Mouse (Mus musculus) E14TG2a.4 (cell line): Measurements from ENCODE around the gene Sin3a.

ENCODE experiments used
- H3K27me3 ChIP-seq: 2 replicates; pipeline ENCODE4 v1.6.1; 2014; ENCODE audit warnings: low read length, control low read depth; ENCODE audit not compliant: insufficient read depth
- H3K36me3 ChIP-seq: 2 replicates; pipeline ENCODE4 v1.6.1; 2014; ENCODE audit warnings: low read length, control low read depth; ENCODE audit not compliant: insufficient read depth
- H3K4me1 ChIP-seq: replicated peaks from 2 replicates; pipeline ENCODE4 v1.6.1; 2014; ENCODE audit warnings: low read depth, low read length, control low read depth
- H3K4me3 ChIP-seq: replicated peaks from 2 replicates; pipeline ENCODE4 v1.5.1; 2014; ENCODE audit warnings: mild to moderate bottlenecking, low read length
- H3K9me3 ChIP-seq: 2 replicates; pipeline ENCODE4 v1.6.1; 2014; ENCODE audit warnings: low read length, control low read depth
- CTCF ChIP-seq: conservative IDR thresholded peaks from 2 replicates; pipeline ENCODE4 v1.5.1; 2014; ENCODE audit warnings: low read length
- NANOG ChIP-seq: IDR thresholded peaks from 2 replicates; pipeline ENCODE4 v1.6.1; 2014; ENCODE audit warnings: borderline replicate concordance, low read length, mixed read lengths
- POU5F1 ChIP-seq: IDR thresholded peaks from 2 replicates; pipeline ENCODE4 v1.6.1; 2014; ENCODE audit warnings: low read length, borderline replicate concordance

The Sin3a gene

DNA sequence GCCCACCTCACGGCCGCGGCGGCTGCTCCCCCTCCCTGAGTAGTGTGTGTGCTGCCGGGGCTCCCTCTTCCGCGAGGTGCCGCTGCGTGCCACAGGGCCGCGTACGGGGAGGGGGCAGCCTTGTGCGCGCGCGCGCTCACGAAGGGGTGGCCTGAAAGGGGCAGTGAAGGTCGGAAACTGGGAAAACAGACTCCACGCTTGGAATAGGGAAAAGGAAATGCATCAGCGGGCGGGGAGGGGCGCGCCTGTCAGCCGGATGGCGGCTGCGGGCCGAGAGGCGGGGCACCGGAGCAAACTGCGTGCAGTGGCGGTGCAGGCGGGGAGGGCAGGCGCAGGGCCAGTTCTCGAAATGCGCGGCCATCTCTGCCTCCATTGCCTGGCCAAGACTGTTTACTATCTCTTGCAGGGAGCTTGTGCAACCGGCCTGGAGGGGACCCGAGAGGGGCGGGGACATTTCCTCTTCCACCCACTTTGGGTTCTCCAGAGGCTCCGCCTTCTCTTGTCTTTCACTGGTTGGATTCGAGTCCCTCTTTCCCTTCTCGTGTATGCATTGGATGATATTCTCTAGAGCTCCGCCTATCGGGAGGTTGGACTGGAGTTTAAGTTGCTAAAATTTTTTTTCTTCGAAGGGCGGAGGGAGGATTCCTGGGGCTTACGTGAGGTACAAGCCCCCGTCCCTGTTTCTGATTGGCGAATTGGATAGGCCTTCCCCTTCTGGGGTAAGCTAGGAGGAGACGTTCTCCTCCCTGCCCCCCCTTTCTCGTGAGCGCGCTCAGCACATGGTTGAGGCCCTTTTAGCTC lies 1.3 kb downstream of the Sin3a start:
- H3K9me3 ChIP-seq: no peaks in the 10 kb centered on the region
- H3K27me3 ChIP-seq: no peaks in the 10 kb centered on the region
- peak overlapping the region; percentile 98 for H3K4me3 ChIP-seq
- H3K4me1 ChIP-seq: peaks cover 37% of the 10 kb centered on the region
- peaks cover 5% of the 10 kb centered on the region; the same call in 1 of the 2 replicates for H3K36me3 ChIP-seq
- TF ChIP-seq POU5F1 (no peak), CTCF (no peak), NANOG (no peak)

DNA sequence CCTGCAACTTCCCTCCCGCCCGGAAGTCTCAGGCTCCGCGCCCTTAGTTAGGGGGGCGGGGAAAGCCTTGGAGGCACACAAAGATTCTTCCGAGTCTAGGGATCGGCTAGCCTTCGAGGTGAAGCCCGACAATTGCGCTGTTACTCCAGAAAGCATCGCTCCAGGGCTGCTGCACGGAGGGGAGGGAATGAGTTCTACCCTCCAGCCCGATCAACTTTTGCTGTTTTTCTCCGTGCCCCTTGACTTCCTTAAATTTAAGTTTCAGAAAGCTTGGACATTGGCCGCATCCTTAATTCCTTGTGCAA lies 1.9 kb downstream of the Sin3a start:
- TF ChIP-seq CTCF (no peak), POU5F1 (no peak), NANOG (no peak)
- Histone ChIP-seq H3K4me1 (peaks cover 37% of the 10 kb centered on the region), H3K9me3 (no peaks in the 10 kb centered on the region), H3K36me3 (peaks cover 10% of the 10 kb centered on the region), H3K27me3 (no peaks in the 10 kb centered on the region), H3K4me3 (peak overlapping the region; percentile 89)

DNA sequence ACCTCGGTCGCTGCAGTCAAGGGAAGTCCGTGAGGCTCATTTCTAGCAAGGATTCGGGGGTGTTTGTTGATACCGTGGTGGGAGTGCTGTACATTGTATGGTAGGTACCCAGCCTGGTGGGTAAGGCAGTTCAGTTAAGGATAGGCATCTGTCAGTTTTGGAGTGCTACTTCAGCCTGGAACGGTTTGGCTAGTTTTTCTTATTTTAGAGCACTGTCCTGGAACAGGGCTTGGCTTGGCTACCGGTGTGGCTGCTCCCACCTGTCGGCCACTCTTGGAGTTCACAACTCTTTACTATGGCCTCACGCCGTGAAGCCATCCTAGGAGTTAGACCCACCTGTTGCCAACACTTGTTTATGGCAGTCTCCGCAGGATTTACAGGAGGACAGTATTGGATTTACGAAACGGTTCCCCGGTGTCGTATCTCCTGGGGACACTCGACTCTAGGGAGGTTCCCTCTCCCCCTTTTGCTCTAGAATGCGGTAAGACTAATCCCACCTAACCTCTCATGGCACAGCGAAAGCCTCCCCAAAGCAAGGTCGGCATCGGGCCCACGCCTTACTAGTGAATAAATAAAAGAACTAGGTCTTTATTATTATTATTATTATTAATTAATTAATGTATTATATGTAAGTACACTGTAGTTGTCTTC lies 2.5 kb downstream of the Sin3a start:
- Histone ChIP-seq H3K4me1 (peaks cover 41% of the 10 kb centered on the region), H3K36me3 (peaks cover 13% of the 10 kb centered on the region), H3K4me3 (peak overlapping the region; percentile 89), H3K9me3 (no peaks in the 10 kb centered on the region), H3K27me3 (no peaks in the 10 kb centered on the region)
- TF ChIP-seq NANOG: no peak
- no peak for TF ChIP-seq CTCF
- TF ChIP-seq POU5F1: no peak

DNA sequence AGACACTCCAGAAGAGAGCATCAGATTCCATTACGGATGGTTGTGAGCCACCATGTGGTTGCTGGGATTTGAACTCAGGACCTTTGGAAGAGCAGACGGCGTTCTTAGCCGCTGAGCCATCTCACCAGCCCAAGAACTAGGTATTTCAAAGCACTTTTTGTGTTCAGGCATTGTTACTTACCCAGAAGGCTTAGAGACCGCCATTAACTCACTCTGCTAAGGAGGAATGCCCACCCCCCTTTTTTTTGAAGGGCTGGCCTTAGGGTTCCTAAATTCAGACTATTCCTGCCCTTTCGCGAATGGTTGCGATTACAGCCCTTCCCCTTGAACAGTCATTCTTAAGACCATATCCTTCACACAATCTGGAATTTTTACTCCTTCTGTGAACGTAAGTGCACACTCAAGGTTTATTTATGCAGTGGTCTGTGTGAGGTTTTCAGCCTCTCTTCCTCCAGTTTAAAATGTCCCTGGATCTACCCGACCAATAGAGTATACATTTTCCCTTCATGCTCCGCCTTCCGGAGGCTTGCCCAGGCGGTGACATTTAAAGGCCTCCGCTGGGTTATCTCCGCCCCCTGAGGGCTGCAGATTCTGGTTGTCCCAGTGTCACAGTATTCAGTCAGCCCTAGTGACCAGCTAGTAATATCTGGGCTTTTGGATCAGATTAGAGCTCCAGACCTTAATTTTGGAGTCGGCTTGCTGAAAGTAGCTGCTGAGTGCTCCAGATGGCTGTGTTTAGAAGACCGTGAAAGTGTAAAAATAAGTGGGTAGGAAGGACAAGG lies 3.2 kb downstream of the Sin3a start:
- TF ChIP-seq POU5F1 (no peak), CTCF (no peak), NANOG (no peak)
- Histone ChIP-seq H3K36me3 (peaks cover 19% of the 10 kb centered on the region), H3K4me1 (peaks cover 48% of the 10 kb centered on the region), H3K27me3 (no peaks in the 10 kb centered on the region), H3K4me3 (peak overlapping the region; percentile 89), H3K9me3 (no peaks in the 10 kb centered on the region)

DNA sequence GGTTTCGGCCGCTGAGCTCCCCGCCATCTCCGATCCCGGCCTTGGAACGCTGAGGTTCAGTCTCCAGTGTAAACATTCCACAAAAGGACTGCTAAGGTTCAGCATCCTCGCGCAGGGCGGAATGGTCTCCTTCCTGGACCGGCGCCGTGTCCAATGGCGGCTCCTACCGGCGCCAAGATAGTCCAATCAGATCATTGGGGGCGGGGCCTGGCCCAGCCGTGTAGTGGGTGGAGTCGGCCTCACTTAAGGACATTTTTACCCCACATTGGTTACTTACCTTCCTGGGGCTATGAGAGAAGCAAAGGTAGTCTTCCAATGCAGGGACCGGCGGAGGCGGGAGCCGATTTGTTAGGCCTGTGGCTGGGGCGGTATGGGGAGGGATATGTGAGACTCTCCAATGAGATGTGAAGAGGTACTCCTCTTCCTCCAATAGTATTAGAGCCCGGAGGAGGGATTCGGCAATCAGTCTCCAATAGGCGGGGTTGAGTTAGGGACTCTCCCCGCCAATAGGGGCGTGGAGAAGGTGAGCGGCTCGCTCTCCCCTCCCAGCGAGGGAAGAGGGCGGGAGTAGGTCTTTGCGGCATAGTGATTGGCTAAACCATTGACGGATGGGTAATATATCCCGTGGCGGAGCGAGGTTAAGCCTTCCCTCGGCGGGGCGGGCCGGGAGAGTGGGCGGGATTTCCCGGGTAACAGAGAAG lies 4.0 kb downstream of the Sin3a start:
- TF ChIP-seq POU5F1: no peak
- TF ChIP-seq NANOG: no peak
- no peak for TF ChIP-seq CTCF
- Histone ChIP-seq H3K36me3 (peaks cover 28% of the 10 kb centered on the region), H3K27me3 (no peaks in the 10 kb centered on the region), H3K9me3 (no peaks in the 10 kb centered on the region), H3K4me3 (peak overlapping the region; percentile 100), H3K4me1 (peaks cover 50% of the 10 kb centered on the region)

DNA sequence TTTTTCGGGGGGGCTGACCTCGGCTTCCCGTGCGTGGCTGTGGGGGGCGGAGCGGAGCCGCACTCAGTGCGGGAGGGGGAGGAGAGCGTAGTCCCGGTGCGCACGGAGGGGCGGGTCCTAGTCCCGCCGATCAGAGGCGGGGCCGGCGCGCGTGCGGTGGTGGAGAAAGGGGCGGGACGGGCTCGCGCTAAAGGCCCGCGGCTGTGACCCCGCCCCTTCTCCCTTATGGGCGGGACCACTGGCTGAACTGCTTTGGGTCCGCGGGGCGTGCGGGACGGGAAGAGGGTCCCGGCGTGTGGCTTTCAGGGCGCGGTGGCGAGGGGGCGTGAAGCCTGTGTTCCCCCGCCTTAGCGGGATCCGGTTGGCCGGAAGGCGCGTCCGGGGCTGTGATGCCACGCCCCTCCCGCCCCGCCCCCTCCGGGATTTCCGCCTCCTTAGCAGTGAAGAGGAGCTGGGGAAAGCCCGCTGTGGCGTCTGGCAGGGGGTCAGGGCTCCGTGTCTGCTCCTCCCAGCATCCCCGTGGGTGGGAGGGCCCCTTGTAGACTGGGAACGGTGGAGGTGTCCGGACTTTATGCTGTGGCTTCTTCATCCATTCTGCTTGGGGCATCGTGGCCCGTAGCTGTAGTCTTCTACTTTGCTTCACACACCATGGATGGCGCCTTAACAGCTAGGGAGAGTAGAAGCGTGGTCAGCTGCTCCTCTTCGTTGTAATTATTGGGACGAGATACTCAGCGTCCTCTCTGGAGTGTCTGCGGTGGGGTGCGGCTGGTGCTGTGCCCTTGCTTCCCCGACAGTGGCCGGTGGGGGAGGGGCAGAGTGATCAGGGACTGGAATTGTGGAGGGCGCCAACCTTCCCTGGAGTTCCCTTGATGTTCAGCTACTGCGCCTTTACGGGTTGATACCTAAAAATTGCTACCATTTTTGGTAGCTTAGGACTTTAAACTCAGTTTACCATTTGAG lies 5.1 kb downstream of the Sin3a start:
- Histone ChIP-seq H3K4me1 (peaks cover 54% of the 10 kb centered on the region), H3K27me3 (no peaks in the 10 kb centered on the region), H3K36me3 (peaks cover 38% of the 10 kb centered on the region), H3K9me3 (no peaks in the 10 kb centered on the region), H3K4me3 (peak overlapping the region; percentile 100)
- TF ChIP-seq POU5F1 (no peak), CTCF (no peak), NANOG (no peak)

DNA sequence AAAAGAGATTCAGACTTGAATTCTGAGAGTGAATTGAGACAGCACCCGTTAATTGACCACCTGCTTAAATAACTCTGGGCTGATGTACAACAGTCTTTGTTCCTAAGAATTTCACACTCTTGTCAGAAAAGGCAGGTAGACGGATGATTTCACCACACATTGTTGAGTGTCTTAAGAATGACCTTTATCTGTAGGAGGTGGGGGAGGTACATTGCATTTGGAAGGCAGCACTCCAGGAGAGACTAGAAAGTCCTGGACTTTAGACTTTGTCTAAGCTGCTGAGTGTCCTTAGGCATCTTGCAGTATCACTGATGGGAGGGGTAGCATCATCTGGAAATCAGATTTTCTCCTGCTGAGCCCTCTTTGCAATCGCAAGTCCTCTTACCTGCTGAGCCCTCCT lies 10.4 kb downstream of the Sin3a start:
- H3K27me3 ChIP-seq: no peaks in the 10 kb centered on the region
- TF ChIP-seq NANOG (no peak), POU5F1 (no peak), CTCF (no peak)
- H3K36me3 ChIP-seq: peaks cover 84% of the 10 kb centered on the region
- no peaks in the 10 kb centered on the region for H3K9me3 ChIP-seq
- peaks cover 87% of the 10 kb centered on the region for H3K4me1 ChIP-seq
- H3K4me3 ChIP-seq: no peak overlapping the region
